Mouse (Mus musculus) embryonic facial prominence, embryonic 15.5 days (tissue): ENCODE measurements around the gene Wrap73. TPM values are rescaled to one million over a fixed set of nuclear protein-coding genes. Genes with fewer than 3 reads are reported as not detected.
A peak's percentile ranks its signal among the peaks of the same experiment; 100 is the strongest.

ENCODE experiments used
- ATAC-seq: fragments of 200-750 bp; cut with Nextera tagmentation; 2 replicates; pipeline ENCODE4 v1.8.0; 2017; ENCODE audit warnings: low read depth, moderate TSS enrichment; ENCODE audit not compliant: insufficient number of reproducible peaks, low FRiP score, low TSS enrichment
- H3K27ac ChIP-seq: fragments of 300-500 bp; sonication (generic); replicated peaks from 2 replicates; pipeline ENCODE4 v1.5.1; 2015; ENCODE audit warnings: mild to moderate bottlenecking, inconsistent platforms
- H3K27me3 ChIP-seq: fragments of 300-500 bp; sonication (generic); 2 replicates; pipeline ENCODE4 v1.6.1; 2015; ENCODE audit warnings: inconsistent platforms
- H3K36me3 ChIP-seq: fragments of 300-500 bp; sonication (generic); 2 replicates; pipeline ENCODE4 v1.6.1; 2015; ENCODE audit warnings: mild to moderate bottlenecking, inconsistent platforms
- H3K4me1 ChIP-seq: fragments of 300-500 bp; sonication (generic); 2 replicates; pipeline ENCODE4 v1.6.1; 2015; ENCODE audit warnings: inconsistent platforms
- H3K4me2 ChIP-seq: fragments of 300-500 bp; sonication (generic); replicated peaks from 2 replicates; pipeline ENCODE4 v1.6.1; 2015; ENCODE audit warnings: mild to moderate bottlenecking, inconsistent platforms
- H3K4me3 ChIP-seq: fragments of 300-500 bp; sonication (generic); replicated peaks from 2 replicates; pipeline ENCODE4 v1.5.1; 2015; ENCODE audit warnings: mild to moderate bottlenecking, inconsistent platforms
- H3K9ac ChIP-seq: fragments of 300-500 bp; sonication (generic); 2 replicates; pipeline ENCODE4 v1.6.1; 2015; ENCODE audit warnings: inconsistent platforms
- H3K9me3 ChIP-seq: fragments of 300-500 bp; sonication (generic); replicated peaks from 2 replicates; pipeline ENCODE4 v1.6.1; 2016; ENCODE audit warnings: inconsistent platforms
- WGBS: fragments of 180-500 bp; shearing (Covaris S2); methylation state at CpG from one replicate; pipeline ENCODE4 v1.1.7; 2015; 5-methylcytosine and 5-hydroxymethylcytosine counted together
- polyA plus RNA-seq: library from polyadenylated mRNA; unstranded; fragments of >200 nt; fragmentation: Nextera tagmentation; extraction: Ambion mirVana; gene quantifications from 2 replicates; pipeline ENCODE4 v1.2.1, GENCODE M21; 2015

The Wrap73 gene
- polyA plus RNA-seq, 1 experiment from 2014 or later, result 44.6 TPM

- WGBS, result 66% methylated on average over 9 of the region's 9 CpGs
Observed at GRCm38 (mm10) chr4:154118782-154119181, 23.4 kb upstream of the Wrap73 start.

GRCm38 (mm10) chr4:154119208-154119607 lies 23.0 kb upstream of the Wrap73 start:
- H3K4me3 ChIP-seq, result no peak overlapping the region
- H3K36me3 ChIP-seq, result no peaks in the 10 kb centered on the region
- H3K27me3 ChIP-seq, result no peaks in the 10 kb centered on the region
- 77% methylated on average over 9 of the region's 9 CpGs for WGBS
- H3K4me1 ChIP-seq, result no peaks in the 10 kb centered on the region
- no peak overlapping the region for H3K9ac ChIP-seq
- no peak overlapping the region for H3K27ac ChIP-seq
- no peak for ATAC-seq
- H3K4me2 ChIP-seq, result no peak overlapping the region
- H3K9me3 ChIP-seq, result no peaks in the 10 kb centered on the region

More at GRCm38 (mm10) chr4:154118782-154119181, 23.4 kb upstream of the Wrap73 start:
- ATAC-seq, result no peak
- Histone ChIP-seq H3K9ac (no peak overlapping the region), H3K4me1 (no peaks in the 10 kb centered on the region), H3K27ac (no peak overlapping the region), H3K9me3 (no peaks in the 10 kb centered on the region), H3K27me3 (no peaks in the 10 kb centered on the region), H3K36me3 (no peaks in the 10 kb centered on the region), H3K4me2 (no peak overlapping the region), H3K4me3 (no peak overlapping the region)

- Histone ChIP-seq H3K27ac (no peak overlapping the region), H3K36me3 (no peaks in the 10 kb centered on the region), H3K4me3 (no peak overlapping the region), H3K4me1 (no peaks in the 10 kb centered on the region), H3K9ac (no peak overlapping the region), H3K4me2 (no peak overlapping the region), H3K27me3 (no peaks in the 10 kb centered on the region), H3K9me3 (no peaks in the 10 kb centered on the region)
- ATAC-seq, result no peak
- 73% methylated on average over 11 of the region's 11 CpGs for WGBS
Observed at GRCm38 (mm10) chr4:154121800-154122199, 20.4 kb upstream of the Wrap73 start.

GRCm38 (mm10) chr4:154122374-154122773 lies 19.8 kb upstream of the Wrap73 start:
- no peaks in the 10 kb centered on the region for H3K4me1 ChIP-seq
- H3K27ac ChIP-seq, result no peak overlapping the region
- H3K9ac ChIP-seq, result no peak overlapping the region
- WGBS, result 68% methylated on average over 7 of the region's 7 CpGs
- no peak overlapping the region for H3K4me3 ChIP-seq
- no peaks in the 10 kb centered on the region; the same call in 1 of the 2 replicates for H3K27me3 ChIP-seq
- peak; percentile 49; the same call in 1 of the 2 replicates for ATAC-seq
- no peaks in the 10 kb centered on the region for H3K36me3 ChIP-seq
- no peak overlapping the region for H3K4me2 ChIP-seq
- no peaks in the 10 kb centered on the region for H3K9me3 ChIP-seq

- no peaks in the 10 kb centered on the region for H3K9me3 ChIP-seq
- ATAC-seq, result no peak
- H3K4me3 ChIP-seq, result no peak overlapping the region
- H3K4me2 ChIP-seq, result no peak overlapping the region
- H3K36me3 ChIP-seq, result no peaks in the 10 kb centered on the region
- 67% methylated on average over 6 of the region's 6 CpGs for WGBS
- peaks cover 5% of the 10 kb centered on the region; the same call in 1 of the 2 replicates for H3K27me3 ChIP-seq
- no peak overlapping the region for H3K9ac ChIP-seq
- H3K4me1 ChIP-seq, result no peaks in the 10 kb centered on the region
- no peak overlapping the region for H3K27ac ChIP-seq
Observed at GRCm38 (mm10) chr4:154123553-154123952, 18.6 kb upstream of the Wrap73 start.

GRCm38 (mm10) chr4:154125202-154125601 lies 17.0 kb upstream of the Wrap73 start:
- 64% methylated on average over 5 of the region's 5 CpGs for WGBS
- H3K9me3 ChIP-seq, result no peaks in the 10 kb centered on the region
- no peak for ATAC-seq

GRCm38 (mm10) chr4:154127273-154127672 lies 14.9 kb upstream of the Wrap73 start:
- H3K36me3 ChIP-seq, result no peaks in the 10 kb centered on the region
- WGBS, result 58% methylated on average over 3 of the region's 3 CpGs
- H3K27ac ChIP-seq, result no peak overlapping the region
- ATAC-seq, result no peak
- H3K4me2 ChIP-seq, result no peak overlapping the region
- peaks cover 5% of the 10 kb centered on the region; the same call in 1 of the 2 replicates for H3K27me3 ChIP-seq
- no peaks in the 10 kb centered on the region for H3K9me3 ChIP-seq
- H3K4me3 ChIP-seq, result no peak overlapping the region
- H3K4me1 ChIP-seq, result no peaks in the 10 kb centered on the region
- no peak overlapping the region for H3K9ac ChIP-seq

More at GRCm38 (mm10) chr4:154125202-154125601, 17.0 kb upstream of the Wrap73 start:
- Histone ChIP-seq H3K36me3 (no peaks in the 10 kb centered on the region), H3K27ac (no peak overlapping the region), H3K4me1 (no peaks in the 10 kb centered on the region), H3K4me3 (no peak overlapping the region), H3K4me2 (no peak overlapping the region), H3K27me3 (peaks cover 5% of the 10 kb centered on the region; the same call in 1 of the 2 replicates), H3K9ac (no peak overlapping the region)

GRCm38 (mm10) chr4:154129950-154130349 lies 12.2 kb upstream of the Wrap73 start:
- H3K4me3 ChIP-seq, result no peak overlapping the region
- no peak for ATAC-seq
- H3K27ac ChIP-seq, result no peak overlapping the region
- H3K36me3 ChIP-seq, result no peaks in the 10 kb centered on the region
- H3K9me3 ChIP-seq, result no peaks in the 10 kb centered on the region
- no peak overlapping the region for H3K4me2 ChIP-seq
- H3K4me1 ChIP-seq, result no peaks in the 10 kb centered on the region
- H3K9ac ChIP-seq, result no peak overlapping the region
- H3K27me3 ChIP-seq, result peaks cover 18% of the 10 kb centered on the region

GRCm38 (mm10) chr4:154131894-154132293 lies 10.3 kb upstream of the Wrap73 start:
- H3K27me3 ChIP-seq, result peaks cover 29% of the 10 kb centered on the region
- no peak overlapping the region for H3K27ac ChIP-seq
- H3K4me3 ChIP-seq, result no peak overlapping the region
- no peak overlapping the region for H3K4me2 ChIP-seq
- no peaks in the 10 kb centered on the region for H3K36me3 ChIP-seq
- ATAC-seq, result no peak
- no peaks in the 10 kb centered on the region for H3K9me3 ChIP-seq
- H3K4me1 ChIP-seq, result no peaks in the 10 kb centered on the region
- WGBS, result 73% methylated on average over 4 of the region's 4 CpGs
- H3K9ac ChIP-seq, result no peak overlapping the region

GRCm38 (mm10) chr4:154134803-154135202 lies 7.4 kb upstream of the Wrap73 start:
- Histone ChIP-seq H3K9me3 (no peaks in the 10 kb centered on the region), H3K9ac (no peak overlapping the region), H3K27me3 (peaks cover 53% of the 10 kb centered on the region), H3K4me1 (peaks cover 8% of the 10 kb centered on the region), H3K27ac (no peak overlapping the region), H3K4me3 (no peak overlapping the region), H3K4me2 (no peak overlapping the region), H3K36me3 (no peaks in the 10 kb centered on the region)
- 52% methylated on average over 4 of the region's 4 CpGs for WGBS
- ATAC-seq, result no peak; the same call in 1 of the 2 replicates

- H3K9ac ChIP-seq, result no peak overlapping the region
- H3K27ac ChIP-seq, result no peak overlapping the region
- WGBS, result 52% methylated on average over 5 of the region's 5 CpGs
- no peaks in the 10 kb centered on the region for H3K9me3 ChIP-seq
- peaks cover 28% of the 10 kb centered on the region for H3K4me1 ChIP-seq
- H3K4me2 ChIP-seq, result no peak overlapping the region
- no peak overlapping the region for H3K4me3 ChIP-seq
- H3K27me3 ChIP-seq, result peaks cover 75% of the 10 kb centered on the region
- no peaks in the 10 kb centered on the region for H3K36me3 ChIP-seq
- ATAC-seq, result no peak
Observed at GRCm38 (mm10) chr4:154137139-154137538, 5.0 kb upstream of the Wrap73 start.

GRCm38 (mm10) chr4:154139671-154140181 lies 2.4 kb upstream of the Wrap73 start:
- ATAC-seq, result no peak
- no peaks in the 10 kb centered on the region for H3K9me3 ChIP-seq
- under 1% methylated on average over 54 of the region's 59 CpGs for WGBS
- H3K27ac ChIP-seq, result no peak overlapping the region
- peaks cover 64% of the 10 kb centered on the region for H3K27me3 ChIP-seq
- no peaks in the 10 kb centered on the region for H3K36me3 ChIP-seq
- peak overlapping the region; percentile 18; the same call in 1 of the 2 replicates for H3K9ac ChIP-seq
- H3K4me1 ChIP-seq, result peaks cover 39% of the 10 kb centered on the region
- H3K4me2 ChIP-seq, result peak overlapping the region; percentile 93
- peak overlapping the region; percentile 44 for H3K4me3 ChIP-seq
